Mouse (Mus musculus): ENCODE measurements around the gene Dcp1b. TPM values are rescaled to one million over a fixed set of nuclear protein-coding genes. Genes with fewer than 3 reads are reported as not detected.

Dcp1b gene
- polyA plus RNA-seq, 1 experiment from 2014 or later, result 3.2 TPM

GRCm38 (mm10) chr6:119187631-119188030 is 12.6 kb downstream of the Dcp1b start:
- no peak overlapping the region for H3K27ac ChIP-seq (ENCODE audit: low read length)
- 66% methylated on average over 6 of the region's 6 CpGs for WGBS (ENCODE audit: insufficient replicate concordance)
- H3K4me3 ChIP-seq (ENCODE audit: low read depth, low read length), result no peak overlapping the region
- ATAC-seq (ENCODE audit: low read depth), result no peak
- H3K4me1 ChIP-seq (ENCODE audit: control insufficient read depth, low read depth, low read length), result no peaks in the 10 kb centered on the region
- H3K9ac ChIP-seq (ENCODE audit: low read depth, low read length), result no peak overlapping the region
- no peak overlapping the region for H3K4me2 ChIP-seq (ENCODE audit: low read depth, low read length)
- H3K27me3 ChIP-seq (ENCODE audit: control insufficient read depth, insufficient read depth, low read depth, low read length), result no peaks in the 10 kb centered on the region
- H3K36me3 ChIP-seq (ENCODE audit: control insufficient read depth, insufficient read depth), result no peaks in the 10 kb centered on the region; the same call in 1 of the 2 replicates
- no peaks in the 10 kb centered on the region for H3K9me3 ChIP-seq (replicated peaks; ENCODE audit: control insufficient read depth, low read length)

GRCm38 (mm10) chr6:119191478-119191877 is 16.4 kb downstream of the Dcp1b start:
- Histone ChIP-seq H3K4me1 (ENCODE audit: control insufficient read depth, low read depth, low read length) (no peaks in the 10 kb centered on the region), H3K36me3 (ENCODE audit: control insufficient read depth, insufficient read depth) (no peaks in the 10 kb centered on the region; the same call in 1 of the 2 replicates), H3K9ac (ENCODE audit: low read depth, low read length) (no peak overlapping the region), H3K4me2 (ENCODE audit: low read depth, low read length) (no peak overlapping the region), H3K27ac (ENCODE audit: low read length) (no peak overlapping the region), H3K27me3 (ENCODE audit: control insufficient read depth, insufficient read depth, low read depth, low read length) (no peaks in the 10 kb centered on the region), H3K9me3 (replicated peaks; ENCODE audit: control insufficient read depth, low read length) (no peaks in the 10 kb centered on the region), H3K4me3 (ENCODE audit: low read depth, low read length) (no peak overlapping the region)
- ATAC-seq (ENCODE audit: low read depth), result no peak
- WGBS (ENCODE audit: insufficient replicate concordance), result 68% methylated on average over 4 of the region's 4 CpGs

GRCm38 (mm10) chr6:119193571-119194154 is 18.6 kb downstream of the Dcp1b start:
- Histone ChIP-seq H3K4me1 (ENCODE audit: control insufficient read depth, low read depth, low read length) (no peaks in the 10 kb centered on the region), H3K27me3 (ENCODE audit: control insufficient read depth, insufficient read depth, low read depth, low read length) (no peaks in the 10 kb centered on the region), H3K4me3 (ENCODE audit: low read depth, low read length) (no peak overlapping the region), H3K9me3 (replicated peaks; ENCODE audit: control insufficient read depth, low read length) (no peaks in the 10 kb centered on the region), H3K27ac (ENCODE audit: low read length) (no peak overlapping the region), H3K9ac (ENCODE audit: low read depth, low read length) (no peak overlapping the region), H3K4me2 (ENCODE audit: low read depth, low read length) (no peak overlapping the region), H3K36me3 (ENCODE audit: control insufficient read depth, insufficient read depth) (no peaks in the 10 kb centered on the region)
- no peak for ATAC-seq (ENCODE audit: low read depth)
- 78% methylated on average over 15 of the region's 15 CpGs for WGBS (ENCODE audit: insufficient replicate concordance)

- Histone ChIP-seq H3K4me3 (ENCODE audit: low read depth, low read length) (no peak overlapping the region), H3K27ac (ENCODE audit: low read length) (no peak overlapping the region), H3K9me3 (replicated peaks; ENCODE audit: control insufficient read depth, low read length) (no peaks in the 10 kb centered on the region), H3K27me3 (ENCODE audit: control insufficient read depth, insufficient read depth, low read depth, low read length) (no peaks in the 10 kb centered on the region), H3K4me2 (ENCODE audit: low read depth, low read length) (no peak overlapping the region), H3K36me3 (ENCODE audit: control insufficient read depth, insufficient read depth) (no peaks in the 10 kb centered on the region), H3K9ac (ENCODE audit: low read depth, low read length) (no peak overlapping the region), H3K4me1 (ENCODE audit: control insufficient read depth, low read depth, low read length) (no peaks in the 10 kb centered on the region)
- ATAC-seq (ENCODE audit: low read depth), result no peak
- 77% methylated on average over 9 of the region's 9 CpGs for whole genome bisulfite sequencing (ENCODE audit: insufficient replicate concordance)
Measured at GRCm38 (mm10) chr6:119194161-119194560, 19.1 kb downstream of the Dcp1b start.

GRCm38 (mm10) chr6:119194601-119195000 is 19.5 kb downstream of the Dcp1b start:
- whole genome bisulfite sequencing (ENCODE audit: insufficient replicate concordance), result 75% methylated on average over 7 of the region's 7 CpGs
- Histone ChIP-seq H3K4me2 (ENCODE audit: low read depth, low read length) (no peak overlapping the region), H3K4me3 (ENCODE audit: low read depth, low read length) (no peak overlapping the region), H3K9ac (ENCODE audit: low read depth, low read length) (no peak overlapping the region), H3K36me3 (ENCODE audit: control insufficient read depth, insufficient read depth) (no peaks in the 10 kb centered on the region), H3K27me3 (ENCODE audit: control insufficient read depth, insufficient read depth, low read depth, low read length) (no peaks in the 10 kb centered on the region), H3K27ac (ENCODE audit: low read length) (no peak overlapping the region), H3K9me3 (replicated peaks; ENCODE audit: control insufficient read depth, low read length) (no peaks in the 10 kb centered on the region), H3K4me1 (ENCODE audit: control insufficient read depth, low read depth, low read length) (no peaks in the 10 kb centered on the region)
- no peak for ATAC-seq (ENCODE audit: low read depth)

- no peaks in the 10 kb centered on the region for H3K36me3 ChIP-seq (ENCODE audit: control insufficient read depth, insufficient read depth)
- H3K27ac ChIP-seq (ENCODE audit: low read length), result no peak within 1 kb of the TSS
- no peak within 1 kb of the TSS for H3K9ac ChIP-seq (ENCODE audit: low read depth, low read length)
- no peaks in the 10 kb centered on the region for H3K27me3 ChIP-seq (ENCODE audit: control insufficient read depth, insufficient read depth, low read depth, low read length)
- 0 out of 2 replicates have a peak, but pooled peaks have one; percentile 19 for ATAC-seq (ENCODE audit: low read depth)
- H3K9me3 ChIP-seq (replicated peaks; ENCODE audit: control insufficient read depth, low read length), result no peaks in the 10 kb centered on the region
- H3K4me1 ChIP-seq (ENCODE audit: control insufficient read depth, low read depth, low read length), result no peaks in the 10 kb centered on the region
- H3K4me2 ChIP-seq (ENCODE audit: low read depth, low read length), result no peak within 1 kb of the TSS
- WGBS (ENCODE audit: insufficient replicate concordance), result 58% methylated on average over 17 of the region's 17 CpGs
- no peak within 1 kb of the TSS for H3K4me3 ChIP-seq (ENCODE audit: low read depth, low read length)
Measured at GRCm38 (mm10) chr6:119196382-119197305, 21.6 kb downstream of the Dcp1b start, which contains the start of gene Cacna1c. Cacna1c (minus strand) TSS chr6:119196418.

GRCm38 (mm10) chr6:119198534-119199273 is 23.7 kb downstream of the Dcp1b start:
- 59% methylated on average over 15 of the region's 15 CpGs for WGBS (ENCODE audit: insufficient replicate concordance)
- Histone ChIP-seq H3K27ac (ENCODE audit: low read length) (no peak overlapping the region), H3K9me3 (replicated peaks; ENCODE audit: control insufficient read depth, low read length) (no peaks in the 10 kb centered on the region), H3K9ac (ENCODE audit: low read depth, low read length) (no peak overlapping the region), H3K36me3 (ENCODE audit: control insufficient read depth, insufficient read depth) (no peaks in the 10 kb centered on the region), H3K4me3 (ENCODE audit: low read depth, low read length) (no peak overlapping the region), H3K4me1 (ENCODE audit: control insufficient read depth, low read depth, low read length) (no peaks in the 10 kb centered on the region), H3K27me3 (ENCODE audit: control insufficient read depth, insufficient read depth, low read depth, low read length) (no peaks in the 10 kb centered on the region), H3K4me2 (ENCODE audit: low read depth, low read length) (no peak overlapping the region)
- ATAC-seq (ENCODE audit: low read depth), result no peak

- Histone ChIP-seq H3K4me1 (ENCODE audit: control insufficient read depth, low read depth, low read length) (no peaks in the 10 kb centered on the region), H3K27ac (ENCODE audit: low read length) (no peak overlapping the region), H3K27me3 (ENCODE audit: control insufficient read depth, insufficient read depth, low read depth, low read length) (no peaks in the 10 kb centered on the region), H3K4me3 (ENCODE audit: low read depth, low read length) (no peak overlapping the region), H3K9me3 (replicated peaks; ENCODE audit: control insufficient read depth, low read length) (no peaks in the 10 kb centered on the region), H3K36me3 (ENCODE audit: control insufficient read depth, insufficient read depth) (no peaks in the 10 kb centered on the region), H3K4me2 (ENCODE audit: low read depth, low read length) (no peak overlapping the region), H3K9ac (ENCODE audit: low read depth, low read length) (no peak overlapping the region)
- WGBS (ENCODE audit: insufficient replicate concordance), result 54% methylated on average over 8 of the region's 8 CpGs
- ATAC-seq (ENCODE audit: low read depth), result no peak
Measured at GRCm38 (mm10) chr6:119199274-119199879, 24.3 kb downstream of the Dcp1b start.

Data from liver, embryonic 16.5 days (tissue).